19 mouse cellular contexts compared by ENCODE assay signal in genomic region chr3:27073884-27074283, GRCm38 (mm10).
A peak's percentile ranks its signal among the peaks of the same experiment; 100 is the strongest.
DNase-seq lines count a peak whose midpoint lies in the region; ATAC-seq and TF ChIP-seq lines count a peak whose summit lies in the region.
"Had no signal": no experiment of that assay in that cellular context is flagged by ENCODE, and none has a peak within 500 bp of the region (broad histone marks: within the 10 kb centered on the region; RNA-seq: fewer than 3 reads in every experiment).

No protein-coding gene starts in this region.

- peaks cover 66% of the 10 kb centered on the region for H3K4me1 ChIP-seq in megakaryocyte, embryonic 14.5 days
- no peaks in the 10 kb centered on the region; a peak in 1 of 4 replicates for H3K4me1 ChIP-seq in liver, embryonic 14.5 days (replicated peaks; ENCODE audit: control insufficient read depth in 2 of 2, insufficient read depth in 2 of 2, low read length in 1 of 2)
- H3K4me1 ChIP-seq in forebrain, embryonic 14.5 days (ENCODE audit: control insufficient read depth, insufficient read depth, low read length): no peaks in the 10 kb centered on the region
- H3K4me1 ChIP-seq: embryonic facial prominence, embryonic 13.5 days; forebrain, embryonic 15.5 days; heart, embryonic 10.5 days; hindbrain, embryonic 12.5 days had no signal

- no peak for ATAC-seq in megakaryocyte, adult 5-6 weeks (ENCODE audit: poor library complexity, severe bottlenecking)
- peak; percentile 55; the same call in 1 of the 2 replicates for ATAC-seq in liver, embryonic 14.5 days (ENCODE audit: insufficient read depth)
- no peak for ATAC-seq in forebrain, embryonic 14.5 days
- ATAC-seq: forebrain, embryonic 15.5 days; hindbrain, embryonic 16.5 days had no signal

- no peaks in the 10 kb centered on the region for H3K27me3 ChIP-seq in megakaryocyte, embryonic 14.5 days (replicated peaks)
- H3K27me3 ChIP-seq in liver, embryonic 14.5 days (ENCODE audit: control insufficient read depth, insufficient read depth, low read length): no peaks in the 10 kb centered on the region
- H3K27me3 ChIP-seq in forebrain, embryonic 14.5 days (replicated peaks; ENCODE audit: control insufficient read depth, insufficient read depth, low read length): no peaks in the 10 kb centered on the region
- H3K27me3 ChIP-seq: CH12.LX; embryonic facial prominence, embryonic 13.5 days; forebrain, embryonic 15.5 days; hindbrain, embryonic 12.5 days had no signal

- H3K27ac ChIP-seq in liver, embryonic 14.5 days: no peak overlapping the region
- no peak overlapping the region for H3K27ac ChIP-seq in forebrain, embryonic 14.5 days (ENCODE audit: low read depth, low read length)
- H3K27ac ChIP-seq: embryonic facial prominence, embryonic 13.5 days; forebrain, embryonic 15.5 days; heart, embryonic 10.5 days; hindbrain, embryonic 12.5 days had no signal

- DNase-seq in MEL-GATA-1-ER (ENCODE audit: extremely low read depth, low read depth): peak; percentile 31
- peak; percentile 7 to 25 (median 13) for DNase-seq in liver, embryonic 14.5 days (ENCODE audit: low read depth in 3 of 3, low spot score in 3 of 3)
- no peak for DNase-seq in kidney, postnatal 36 days
- DNase-seq in forebrain, embryonic 14.5 days (ENCODE audit: low spot score): no peak
- DNase-seq: adrenal gland, postnatal 10 days; cerebellum, adult 18-20 months; cerebellum, adult 9-11 months; cerebellum, postnatal 36 days; heart, adult 18-20 months; heart, postnatal 10 days; heart, postnatal 4 days had no signal

- TF ChIP-seq CTCF in liver, embryonic 14.5 days (IDR thresholded peaks at IDR 0.05; ENCODE audit: low read depth): no peak

- peaks cover 13% of the 10 kb centered on the region for H3K36me3 ChIP-seq in megakaryocyte, embryonic 14.5 days (replicated peaks; ENCODE audit: low read length)
- no peaks in the 10 kb centered on the region for H3K36me3 ChIP-seq in liver, embryonic 14.5 days (replicated peaks; ENCODE audit: control insufficient read depth, insufficient read depth, low read depth)
- H3K36me3 ChIP-seq in forebrain, embryonic 14.5 days (ENCODE audit: control insufficient read depth, insufficient read depth, low read length): no peaks in the 10 kb centered on the region
- H3K36me3 ChIP-seq: embryonic facial prominence, embryonic 13.5 days; forebrain, embryonic 15.5 days; heart, embryonic 10.5 days; hindbrain, embryonic 12.5 days had no signal

- WGBS in liver, embryonic 14.5 days (ENCODE audit: insufficient replicate concordance): 10% methylated on average over 2 of the region's 2 CpGs
- WGBS in forebrain, embryonic 14.5 days: 86% methylated on average over 2 of the region's 2 CpGs

- H3K4me2 ChIP-seq in liver, embryonic 14.5 days (ENCODE audit: low read depth): no peak overlapping the region
- H3K4me2 ChIP-seq in forebrain, embryonic 14.5 days (ENCODE audit: low read length): no peak overlapping the region
- H3K4me2 ChIP-seq: embryonic facial prominence, embryonic 13.5 days; forebrain, embryonic 15.5 days; hindbrain, embryonic 12.5 days had no signal

- TF ChIP-seq EP300 in liver, embryonic 14.5 days (IDR thresholded peaks at IDR 0.05; ENCODE audit: low read depth): 0 out of 2 replicates have a peak, but pooled peaks have one; percentile 28

- H3K4me3 ChIP-seq in megakaryocyte, embryonic 14.5 days (replicated peaks): peak overlapping the region; percentile 60
- no peak overlapping the region for H3K4me3 ChIP-seq in liver, embryonic 14.5 days (ENCODE audit: insufficient read depth in 1 of 2, low read depth in 2 of 2, low read length in 2 of 2)
- no peak overlapping the region for H3K4me3 ChIP-seq in forebrain, embryonic 14.5 days (ENCODE audit: low read depth, low read length)
- H3K4me3 ChIP-seq: embryonic facial prominence, embryonic 13.5 days; forebrain, embryonic 15.5 days; heart, embryonic 10.5 days; hindbrain, embryonic 12.5 days had no signal

- peaks cover 21% of the 10 kb centered on the region; the same call in 1 of the 2 replicates for H3K9me3 ChIP-seq in megakaryocyte, embryonic 14.5 days
- H3K9me3 ChIP-seq in liver, embryonic 14.5 days (ENCODE audit: control insufficient read depth, low read length): no peaks in the 10 kb centered on the region
- H3K9me3 ChIP-seq in forebrain, embryonic 14.5 days (replicated peaks; ENCODE audit: control insufficient read depth, low read length): no peaks in the 10 kb centered on the region
- H3K9me3 ChIP-seq: embryonic facial prominence, embryonic 13.5 days; forebrain, embryonic 15.5 days; heart, embryonic 10.5 days; hindbrain, embryonic 12.5 days had no signal

- H3K9ac ChIP-seq in liver, embryonic 14.5 days (replicated peaks): no peak overlapping the region
- H3K9ac ChIP-seq in forebrain, embryonic 14.5 days (ENCODE audit: low read length): no peak overlapping the region
- H3K9ac ChIP-seq: embryonic facial prominence, embryonic 13.5 days; forebrain, embryonic 15.5 days; hindbrain, embryonic 12.5 days had no signal

Comparison
In these comparisons a context has a peak if more than half of its experiments do, and no peak if none do; other contexts are left out.
1. DNase-seq: peak in MEL-GATA-1-ER (single experiment) and liver, embryonic 14.5 days (3 of 3); none in kidney, postnatal 36 days (0 of 2) and forebrain, embryonic 14.5 days (single experiment).